Mouse (Mus musculus) cortical plate, adult 2 months (tissue): ENCODE results near the gene Zfp493.

Source experiments
- CTCF ChIP-seq: fragments of 200-500 bp; IDR thresholded peaks from 2 replicates; pipeline ENCODE4 v1.5.1; 2011; ENCODE audit warnings: mild to moderate bottlenecking, control low read depth, low read length; ENCODE audit not compliant: insufficient read depth; ENCODE audit errors: extremely low read depth
- POLR2A ChIP-seq: fragments of 200-500 bp; IDR thresholded peaks from 2 replicates; pipeline ENCODE4 v1.6.1; 2011; ENCODE audit warnings: mild to moderate bottlenecking, low read length, control low read depth; ENCODE audit not compliant: insufficient read depth; ENCODE audit errors: extremely low read depth

DNA sequence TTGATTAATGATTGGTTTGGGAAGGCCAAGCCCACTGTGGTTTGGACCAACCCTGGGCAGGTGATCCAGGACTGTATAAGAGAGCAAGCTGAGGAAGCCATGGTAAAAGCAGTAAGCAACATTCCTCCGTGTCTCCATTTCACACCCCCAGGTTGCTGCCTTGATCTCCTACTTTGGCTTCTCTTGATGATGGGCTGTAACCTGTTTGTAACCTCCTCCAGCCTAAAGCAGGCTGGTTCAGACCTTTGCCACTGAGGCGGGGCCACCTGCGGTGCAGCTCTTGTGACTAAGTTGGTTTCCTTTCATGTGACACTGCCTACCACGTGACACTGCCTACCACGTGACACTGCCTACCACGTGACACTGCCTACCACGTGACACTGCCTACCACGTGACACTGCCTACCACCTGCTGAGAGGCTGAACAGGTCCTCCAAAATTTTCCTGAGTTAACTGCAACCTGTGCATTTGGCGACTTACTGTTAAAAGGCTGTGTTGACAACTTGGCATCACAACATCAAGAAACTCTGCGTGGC is 12.5 kb downstream of the Zfp493 start:
- no peak for TF ChIP-seq POLR2A
- TF ChIP-seq CTCF = no peak
